Mouse (Mus musculus) midbrain, embryonic 13.5 days (tissue): ENCODE measurements around the gene Padi2. TPM values are rescaled to one million over a fixed set of nuclear protein-coding genes. Genes with fewer than 3 reads are reported as not detected.

Experiments
- polyA plus RNA-seq: library from polyadenylated mRNA; unstranded; fragments of >200 nt; fragmentation: Nextera tagmentation; extraction: Ambion mirVana; gene quantifications from 2 replicates; pipeline ENCODE4 v1.2.1, GENCODE M21; 2015

Gene Padi2
- polyA plus RNA-seq, 1 experiment from 2014 or later, result 0.93 TPM

Other genes with a start within 250 kb of the Padi2 start
- 27.7 and 28.3 TPM in 2 replicates for gene Arhgef10l, start 240.3 kb upstream of the Padi2 start, polyA plus RNA-seq
- 23.6 and 26.3 TPM in 2 replicates for gene Rcc2, start 205.8 kb upstream of the Padi2 start, polyA plus RNA-seq
- 0.08 TPM in 1 of 2 replicates, not detected in the other for gene Padi6, start 163.7 kb upstream of the Padi2 start, polyA plus RNA-seq
- gene Padi4, start 132.1 kb upstream of the Padi2 start, polyA plus RNA-seq, result 0.19 TPM in 2 replicates
- gene Padi3, start 95.7 kb upstream of the Padi2 start, polyA plus RNA-seq, result 0.05 TPM in 1 of 2 replicates, not detected in the other
- gene Padi1, start 60.6 kb upstream of the Padi2 start, polyA plus RNA-seq, result not detected in 2 replicates
- 457 and 464 TPM in 2 replicates for gene Sdhb, start 54.9 kb downstream of the Padi2 start, polyA plus RNA-seq
- gene Atp13a2, start 80.5 kb downstream of the Padi2 start, polyA plus RNA-seq, result 118 and 127 TPM in 2 replicates
- 181 and 207 TPM in 2 replicates for gene Mfap2, start 104.1 kb downstream of the Padi2 start, polyA plus RNA-seq
- 6.8 and 8.8 TPM in 2 replicates for gene Crocc, start 154.2 kb downstream of the Padi2 start, polyA plus RNA-seq
- 47.2 and 52.3 TPM in 2 replicates for gene Necap2, start 172.0 kb downstream of the Padi2 start, polyA plus RNA-seq
- gene Spata21, start 182.0 kb downstream of the Padi2 start, polyA plus RNA-seq, result 0.22 TPM in 1 of 2 replicates, not detected in the other
- gene Szrd1, start 233.4 kb downstream of the Padi2 start, polyA plus RNA-seq, result 26.0 and 30.7 TPM in 2 replicates
- gene Fbxo42, start 241.6 kb downstream of the Padi2 start, polyA plus RNA-seq, result 22.9 and 26.3 TPM in 2 replicates